Mouse (Mus musculus) limb, embryonic 14.5 days (tissue): ENCODE results near the gene Uba5. TPM values are rescaled to one million over a fixed set of nuclear protein-coding genes. Genes with fewer than 3 reads are reported as not detected.

Source experiments
- ATAC-seq: fragments of 200-750 bp; cut with Nextera tagmentation; 2 replicates; pipeline ENCODE4 v1.8.0; 2017; ENCODE audit warnings: low read depth, moderate number of reproducible peaks, moderate TSS enrichment; ENCODE audit not compliant: low FRiP score
- DNase-seq: peaks from one replicate; pipeline ENCODE4 v3.0.0-alpha.2; 2015; ENCODE audit warnings: low spot score
- H3K27ac ChIP-seq: fragments of 300-500 bp; sonication (generic); replicated peaks from 2 replicates; pipeline ENCODE4 v1.5.1; 2014; ENCODE audit warnings: low read depth, mild to moderate bottlenecking, low read length, moderate library complexity, mixed read lengths
- H3K27me3 ChIP-seq: fragments of 300-500 bp; sonication (generic); 2 replicates; pipeline ENCODE4 v1.6.1; 2014; ENCODE audit warnings: low read length, mixed read lengths; ENCODE audit not compliant: control insufficient read depth, insufficient read depth
- H3K36me3 ChIP-seq: fragments of 300-500 bp; sonication (generic); 2 replicates; pipeline ENCODE4 v1.6.1; 2014; ENCODE audit warnings: mild to moderate bottlenecking, low read length, moderate library complexity, mixed read lengths; ENCODE audit not compliant: control insufficient read depth, insufficient read depth
- H3K4me1 ChIP-seq: fragments of 300-500 bp; sonication (generic); 2 replicates; pipeline ENCODE4 v1.6.1; 2014; ENCODE audit warnings: antibody characterized with exemption, low read length, mixed read lengths; ENCODE audit not compliant: control insufficient read depth, insufficient read depth
- H3K4me2 ChIP-seq: fragments of 300-500 bp; sonication (generic); replicated peaks from 2 replicates; pipeline ENCODE4 v1.6.1; 2014; ENCODE audit warnings: low read depth, mild to moderate bottlenecking, low read length, moderate library complexity; ENCODE audit not compliant: severe bottlenecking
- H3K4me3 ChIP-seq: fragments of 300-500 bp; sonication (generic); replicated peaks from 2 replicates; pipeline ENCODE4 v1.5.1; 2014; ENCODE audit warnings: low read length
- H3K9ac ChIP-seq: fragments of 300-500 bp; sonication (generic); 2 replicates; pipeline ENCODE4 v1.6.1; 2014; ENCODE audit warnings: mild to moderate bottlenecking, low read depth, low read length, moderate library complexity; ENCODE audit not compliant: severe bottlenecking
- H3K9me3 ChIP-seq: fragments of 300-500 bp; sonication (generic); 2 replicates; pipeline ENCODE4 v1.6.1; 2016; ENCODE audit warnings: low read length; ENCODE audit not compliant: control insufficient read depth
- POLR2A ChIP-seq: fragments of 200-500 bp; IDR thresholded peaks from 2 replicates; pipeline ENCODE4 v1.8.0; 2012; ENCODE audit warnings: inconsistent platforms, mild to moderate bottlenecking, moderate library complexity, borderline replicate concordance; ENCODE audit not compliant: insufficient read depth, insufficient read length; ENCODE audit errors: extremely low read depth
- WGBS: fragments of 180-500 bp; shearing (Covaris S2); extraction: QIAGEN DNeasy Blood & Tissue Kit; methylation state at CpG from one replicate; pipeline ENCODE4 v1.1.7; 2014; 5-methylcytosine and 5-hydroxymethylcytosine counted together
- polyA plus RNA-seq, 2 experiments: library from polyadenylated mRNA; depleted of rRNA in 1 of 2; stranded (reverse) in 1 of 2; unstranded in 1 of 2; fragments of >200 nt; fragmentation: Nextera tagmentation in 1 of 2; extraction: Ambion mirVana in 1 of 2; gene quantifications; 2 replicates each; pipeline versions ENCODE4 v1.2.1 to v1.2.3; 2012 to 2014

Uba5 gene
- polyA plus RNA-seq, 2 experiments = 72.5 to 83.0 TPM

- Histone ChIP-seq H3K4me2 (no peak overlapping the region), H3K9me3 (no peaks in the 10 kb centered on the region), H3K4me3 (no peak overlapping the region), H3K9ac (no peak overlapping the region), H3K27me3 (no peaks in the 10 kb centered on the region), H3K27ac (no peak overlapping the region), H3K36me3 (peaks cover 14% of the 10 kb centered on the region), H3K4me1 (peaks cover 15% of the 10 kb centered on the region)
- no peak for ATAC-seq
- WGBS = 27% methylated on average over 1 of the region's 1 CpGs
- DNase-seq = no peak
- TF ChIP-seq POLR2A = no peak
Measured at GRCm38 (mm10) chr9:104064571-104064970, 1.6 kb upstream of the Uba5 start.

- peak within 1 kb of the TSS; percentile 88 for H3K4me2 ChIP-seq
- peaks cover 16% of the 10 kb centered on the region for H3K36me3 ChIP-seq
- H3K27ac ChIP-seq = peak within 1 kb of the TSS; percentile 28; the same call in 1 of the 2 replicates
- ATAC-seq (peak; percentile 95), DNase-seq (peak; percentile 90)
- peak within 1 kb of the TSS; percentile 87 for H3K4me3 ChIP-seq
- H3K27me3 ChIP-seq = no peaks in the 10 kb centered on the region
- no peaks in the 10 kb centered on the region for H3K9me3 ChIP-seq
- H3K9ac ChIP-seq = peak within 1 kb of the TSS; percentile 77
- 1% methylated on average over 25 of the region's 30 CpGs for WGBS
- peaks cover 15% of the 10 kb centered on the region for H3K4me1 ChIP-seq
- TF ChIP-seq POLR2A = peak; percentile 33; the same call in 1 of the 2 replicates
Measured at GRCm38 (mm10) chr9:104063244-104063961, 469 bp upstream of the Uba5 start, which contains the start of gene Acad11. Gene Acad11, plus strand, starts transcription at chr9:104063377.

- WGBS = 88% methylated on average over 6 of the region's 6 CpGs
- no peak overlapping the region for H3K9ac ChIP-seq
- no peaks in the 10 kb centered on the region for H3K4me1 ChIP-seq
- no peak for TF ChIP-seq POLR2A
- peaks cover 96% of the 10 kb centered on the region for H3K36me3 ChIP-seq
- H3K27me3 ChIP-seq = no peaks in the 10 kb centered on the region
- ATAC-seq (no peak), DNase-seq (no peak)
- no peak overlapping the region for H3K4me2 ChIP-seq
- no peak overlapping the region for H3K4me3 ChIP-seq
- H3K27ac ChIP-seq = no peak overlapping the region
- no peaks in the 10 kb centered on the region for H3K9me3 ChIP-seq
Measured at GRCm38 (mm10) chr9:104051028-104051427, 11.9 kb downstream of the Uba5 start.

GRCm38 (mm10) chr9:104043676-104044075, 19.3 kb downstream of the Uba5 start:
- WGBS = 91% methylated on average over 4 of the region's 4 CpGs
- Histone ChIP-seq H3K36me3 (peaks cover 57% of the 10 kb centered on the region), H3K27me3 (no peaks in the 10 kb centered on the region), H3K4me1 (no peaks in the 10 kb centered on the region), H3K9ac (no peak overlapping the region), H3K4me2 (no peak overlapping the region), H3K4me3 (no peak overlapping the region), H3K9me3 (no peaks in the 10 kb centered on the region), H3K27ac (no peak overlapping the region)
- DNase-seq (no peak), ATAC-seq (no peak)
- no peak for TF ChIP-seq POLR2A

- Histone ChIP-seq H3K9me3 (no peaks in the 10 kb centered on the region), H3K4me2 (no peak within 1 kb of the TSS), H3K36me3 (peaks cover 61% of the 10 kb centered on the region), H3K27me3 (no peaks in the 10 kb centered on the region), H3K9ac (no peak within 1 kb of the TSS), H3K4me3 (no peak within 1 kb of the TSS), H3K4me1 (no peaks in the 10 kb centered on the region), H3K27ac (no peak within 1 kb of the TSS)
- DNase-seq (no peak), ATAC-seq (no peak)
- no peak for TF ChIP-seq POLR2A
- 55% methylated on average over 2 of the region's 2 CpGs for WGBS
Measured at GRCm38 (mm10) chr9:104040362-104040761, 22.6 kb downstream of the Uba5 start, which contains the start of gene Gm28305. Gene Gm28305, plus strand, starts transcription at chr9:104040662.
